Mouse (Mus musculus) forebrain, postnatal 0 days (tissue): ENCODE measurements at regions not wholly inside any gene's neighbourhood (a gene's known extent, or its start where the extent isn't known, plus 50 kb on each side); places are given as distances from the start of the nearest gene placed in this dataset.
A peak's percentile ranks its signal among the peaks of the same experiment; 100 is the strongest.

Experiments
- ATAC-seq: fragments of 200-750 bp; cut with Nextera tagmentation; 2 replicates; pipeline ENCODE4 v1.8.0; 2017; ENCODE audit warnings: mild to moderate bottlenecking, moderate library complexity
- DNase-seq: peaks from one replicate; pipeline ENCODE4 v3.0.0-alpha.2; 2015
- H3K27ac ChIP-seq: fragments of 300-500 bp; sonication (generic); 2 replicates; pipeline ENCODE4 v1.5.1; 2014; ENCODE audit warnings: low read depth, mild to moderate bottlenecking, antibody characterized with exemption, low read length, moderate library complexity, mixed read lengths
- H3K27me3 ChIP-seq: fragments of 300-500 bp; sonication (generic); 2 replicates; pipeline ENCODE4 v1.6.1; 2014; ENCODE audit warnings: mild to moderate bottlenecking, low read length, mixed read lengths; ENCODE audit not compliant: insufficient read depth
- H3K36me3 ChIP-seq: fragments of 300-500 bp; sonication (generic); 2 replicates; pipeline ENCODE4 v1.6.1; 2014; ENCODE audit warnings: mild to moderate bottlenecking, moderate library complexity; ENCODE audit not compliant: insufficient read depth
- H3K4me1 ChIP-seq: fragments of 300-500 bp; sonication (generic); 2 replicates; pipeline ENCODE4 v1.6.1; 2014; ENCODE audit warnings: antibody characterized with exemption; ENCODE audit not compliant: insufficient read depth
- H3K4me2 ChIP-seq: fragments of 300-500 bp; sonication (generic); 2 replicates; pipeline ENCODE4 v1.6.1; 2014; ENCODE audit warnings: low read depth, mild to moderate bottlenecking, moderate library complexity
- H3K4me3 ChIP-seq: fragments of 300-500 bp; sonication (generic); 2 replicates; pipeline ENCODE4 v1.5.1; 2014; ENCODE audit warnings: low read depth, low read length, mixed read lengths
- H3K9ac ChIP-seq: fragments of 300-500 bp; sonication (generic); 2 replicates; pipeline ENCODE4 v1.6.1; 2014; ENCODE audit warnings: mild to moderate bottlenecking
- H3K9me3 ChIP-seq: fragments of 300-500 bp; sonication (generic); 2 replicates; pipeline ENCODE4 v1.6.1; 2016; ENCODE audit warnings: low read length
- CTCF ChIP-seq: sonication (generic); IDR thresholded peaks from 2 replicates; pipeline ENCODE4 v1.5.1; 2016; ENCODE audit warnings: antibody characterized with exemption, control low read depth, low read depth
- WGBS: fragments of 180-500 bp; shearing (Covaris S2); extraction: QIAGEN DNeasy Blood & Tissue Kit; methylation state at CpG from one replicate; pipeline ENCODE4 v1.1.7; 2014; 5-methylcytosine and 5-hydroxymethylcytosine counted together

DNA sequence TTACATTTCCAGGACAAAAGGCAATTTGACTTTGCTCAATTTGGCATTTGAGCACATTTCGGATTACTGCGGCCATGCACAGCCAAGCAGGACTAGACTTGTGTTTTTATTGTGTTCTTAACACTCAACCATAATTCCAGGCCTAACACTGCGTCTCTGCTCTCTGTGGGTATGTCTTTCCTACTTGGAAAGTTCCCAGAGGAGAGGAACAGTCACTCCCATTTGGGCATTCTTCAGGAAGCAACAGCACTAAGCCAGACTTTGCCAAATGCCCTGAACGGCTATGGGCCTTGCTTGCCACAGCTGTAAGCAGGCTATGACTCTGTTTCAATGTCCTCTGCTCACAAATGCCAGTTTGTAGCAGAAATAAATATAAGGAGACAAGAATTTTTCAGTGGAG lies 56.5 kb upstream of the Pdk3 start:
- ATAC-seq: no peak
- no peak overlapping the region for H3K9ac ChIP-seq
- 56% methylated on average over 4 of the region's 4 CpGs for WGBS
- H3K27ac ChIP-seq: no peak overlapping the region
- peak; percentile 7 for DNase-seq
- no peaks in the 10 kb centered on the region for H3K4me1 ChIP-seq
- H3K9me3 ChIP-seq: no peaks in the 10 kb centered on the region
- no peaks in the 10 kb centered on the region for H3K36me3 ChIP-seq
- H3K4me2 ChIP-seq: no peak overlapping the region
- H3K4me3 ChIP-seq: no peak overlapping the region
- H3K27me3 ChIP-seq: no peaks in the 10 kb centered on the region
- no peak for TF ChIP-seq CTCF

DNA sequence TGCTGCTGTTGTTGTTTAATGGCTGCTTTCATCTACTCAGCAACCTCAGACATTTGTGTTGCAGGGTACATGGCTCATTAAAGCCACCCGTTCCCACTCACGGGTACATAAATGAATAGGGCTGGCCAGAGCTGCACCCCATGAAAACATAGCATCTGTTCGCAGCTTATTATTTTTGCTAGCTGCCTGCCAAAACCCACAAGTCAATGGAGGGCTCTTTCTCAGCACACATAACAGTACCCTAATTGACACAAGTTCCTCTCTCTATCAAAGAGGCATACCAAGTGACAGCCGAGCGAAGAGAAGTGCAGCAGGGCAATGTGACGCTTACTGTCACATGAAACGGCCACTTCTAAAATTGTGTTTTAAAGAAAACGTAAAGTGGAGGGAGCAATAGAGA lies 57.0 kb upstream of the Pdk3 start:
- H3K9me3 ChIP-seq: no peaks in the 10 kb centered on the region
- WGBS: 33% methylated on average over 8 of the region's 8 CpGs
- peak; percentile 48 for ATAC-seq
- H3K4me1 ChIP-seq: no peaks in the 10 kb centered on the region
- peak overlapping the region; percentile 74; the same call in 1 of the 2 replicates for H3K27ac ChIP-seq
- TF ChIP-seq CTCF: no peak
- DNase-seq: peak; percentile 10
- no peaks in the 10 kb centered on the region for H3K36me3 ChIP-seq
- H3K4me2 ChIP-seq: peak overlapping the region; percentile 42
- no peaks in the 10 kb centered on the region for H3K27me3 ChIP-seq
- peak overlapping the region; percentile 35 for H3K4me3 ChIP-seq
- H3K9ac ChIP-seq: no peak overlapping the region

DNA sequence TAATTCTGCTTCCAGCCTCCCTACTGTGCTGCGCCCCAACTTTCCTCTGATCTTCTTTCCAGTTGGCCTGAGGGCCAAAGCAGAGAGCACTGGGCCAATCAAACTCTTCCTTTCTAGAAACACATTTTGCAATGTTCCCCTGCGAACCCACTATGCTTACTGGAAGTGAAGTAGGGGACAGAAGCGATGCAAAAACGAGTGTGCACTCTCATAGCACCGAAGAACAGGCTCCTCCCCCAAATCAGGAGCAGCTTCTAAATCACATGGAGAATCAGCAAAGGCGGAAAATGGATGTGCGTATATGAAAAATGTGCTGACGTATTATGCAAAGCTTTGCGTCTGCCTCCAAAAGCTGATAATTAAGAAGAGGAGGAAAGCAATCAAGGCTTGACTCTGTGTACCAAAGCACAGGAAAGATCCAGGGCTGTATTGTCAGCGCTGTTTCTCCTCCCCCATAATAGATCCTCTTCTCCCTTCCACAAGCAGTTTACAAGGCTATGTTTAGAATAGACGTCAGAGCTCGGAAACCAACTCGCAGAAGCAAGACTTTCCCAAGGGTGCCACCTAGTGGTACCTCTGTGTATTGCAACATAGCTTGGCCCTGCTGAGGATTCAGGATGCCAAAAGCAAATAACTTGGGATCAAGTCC lies 57.5 kb upstream of the Pdk3 start:
- 34% methylated on average over 13 of the region's 13 CpGs for WGBS
- Histone ChIP-seq H3K4me2 (peak overlapping the region; percentile 42), H3K9me3 (no peaks in the 10 kb centered on the region), H3K4me1 (no peaks in the 10 kb centered on the region), H3K27me3 (no peaks in the 10 kb centered on the region), H3K27ac (peak overlapping the region; percentile 74), H3K36me3 (no peaks in the 10 kb centered on the region), H3K9ac (peak overlapping the region; percentile 48), H3K4me3 (peak overlapping the region; percentile 35)
- ATAC-seq (peak; percentile 92), DNase-seq (peak; percentile 89)
- TF ChIP-seq CTCF: peak; percentile 90

DNA sequence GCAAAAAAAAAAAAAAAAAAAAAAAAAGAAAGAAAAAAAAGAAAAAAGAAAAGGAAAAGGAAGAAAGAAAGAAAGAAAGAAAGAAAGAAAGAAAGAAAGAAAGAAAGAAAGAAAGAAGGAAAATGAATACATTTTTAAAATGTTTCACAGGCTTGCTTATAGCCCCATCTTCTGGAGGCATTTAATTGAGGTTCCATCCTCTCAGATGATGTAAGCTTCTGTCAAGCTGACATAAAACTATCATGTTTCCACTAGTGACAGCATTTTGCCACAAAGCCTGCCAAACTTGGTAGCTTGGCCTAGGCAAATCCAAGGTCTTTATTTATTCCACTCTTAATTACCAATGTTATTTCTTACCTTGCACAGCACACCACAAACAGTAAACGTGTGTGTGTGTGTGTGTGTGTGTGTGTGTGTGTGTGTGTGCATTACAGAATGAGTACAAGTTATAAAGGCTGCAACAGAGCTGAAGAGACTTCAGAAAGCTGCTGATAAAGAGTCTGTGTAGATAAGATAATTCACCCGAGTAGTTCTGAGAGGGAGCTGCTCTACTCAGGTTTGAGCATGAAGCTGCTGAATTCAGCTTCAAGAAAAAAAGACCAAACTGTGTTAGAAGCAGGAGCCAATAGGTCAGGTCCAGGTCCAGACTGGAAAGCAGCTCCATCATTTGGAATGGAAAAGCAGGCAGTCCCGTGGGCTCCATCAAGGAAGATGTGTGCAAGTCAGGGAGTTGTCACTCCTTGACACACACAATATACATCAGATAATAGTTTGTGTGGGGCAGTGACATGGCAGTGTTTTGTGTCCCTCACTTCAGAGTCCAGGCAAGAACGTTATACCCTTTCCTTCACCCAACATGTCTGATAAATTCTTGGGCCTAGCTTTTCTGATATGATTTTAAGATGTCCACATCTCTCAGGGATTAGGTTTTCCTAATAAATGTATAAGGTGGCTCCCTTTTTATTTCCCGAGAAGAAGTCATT lies 65.1 kb upstream of the Pdk3 start:
- H3K4me2 ChIP-seq: no peak overlapping the region
- no peaks in the 10 kb centered on the region for H3K4me1 ChIP-seq
- no peaks in the 10 kb centered on the region for H3K9me3 ChIP-seq
- 75% methylated on average over 5 of the region's 5 CpGs for WGBS
- H3K4me3 ChIP-seq: no peak overlapping the region
- no peak for TF ChIP-seq CTCF
- ATAC-seq: no peak
- DNase-seq: no peak
- H3K36me3 ChIP-seq: no peaks in the 10 kb centered on the region
- H3K27me3 ChIP-seq: no peaks in the 10 kb centered on the region
- H3K27ac ChIP-seq: no peak overlapping the region
- H3K9ac ChIP-seq: no peak overlapping the region

DNA sequence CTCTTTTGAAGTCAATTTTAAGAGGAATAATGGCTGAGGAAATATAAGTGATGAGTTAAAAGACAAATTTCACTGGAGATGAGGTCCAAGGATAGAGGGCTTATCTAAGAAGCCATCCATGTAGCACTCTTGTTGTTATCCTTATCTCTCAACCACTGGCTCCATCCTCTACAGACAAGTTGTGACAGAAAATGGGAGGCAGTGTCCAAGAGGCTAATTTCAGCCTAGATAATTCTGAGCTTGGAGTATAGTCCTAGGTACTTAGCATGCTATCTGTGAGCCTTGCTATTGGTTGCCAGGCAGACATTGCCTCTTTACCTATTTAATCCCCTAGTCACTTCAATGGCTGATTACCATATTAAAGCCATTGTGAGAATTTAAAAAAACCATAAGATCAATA lies 65.2 kb upstream of the AU015836 start:
- no peak for ATAC-seq
- no peak overlapping the region for H3K27ac ChIP-seq
- no peak for DNase-seq
- H3K9ac ChIP-seq: no peak overlapping the region
- no peak overlapping the region for H3K4me2 ChIP-seq
- H3K27me3 ChIP-seq: no peaks in the 10 kb centered on the region
- H3K9me3 ChIP-seq: no peaks in the 10 kb centered on the region
- no peak for TF ChIP-seq CTCF
- H3K4me3 ChIP-seq: no peak overlapping the region
- H3K4me1 ChIP-seq: no peaks in the 10 kb centered on the region
- H3K36me3 ChIP-seq: no peaks in the 10 kb centered on the region

DNA sequence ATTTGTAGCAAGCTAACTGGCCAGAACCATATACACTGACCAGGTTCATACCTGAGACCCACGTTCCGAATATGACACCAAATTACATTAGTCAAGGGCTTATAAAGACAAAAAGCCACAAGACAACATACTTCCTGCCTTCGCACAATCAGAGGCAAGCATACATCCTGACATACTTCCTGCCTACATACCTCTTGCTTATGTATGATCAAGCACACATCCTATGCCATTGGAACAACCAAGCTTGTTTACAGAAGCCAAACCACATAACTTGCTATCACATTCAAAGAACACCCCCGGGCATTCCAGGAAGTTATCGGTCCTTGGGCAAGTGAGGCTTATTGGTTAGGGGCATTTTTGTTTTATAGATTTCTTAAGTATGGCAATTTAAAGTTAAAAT lies 62.9 kb upstream of the AU015836 start:
- Histone ChIP-seq H3K4me2 (no peak overlapping the region), H3K27ac (no peak overlapping the region), H3K9ac (no peak overlapping the region), H3K4me1 (no peaks in the 10 kb centered on the region), H3K4me3 (no peak overlapping the region), H3K36me3 (no peaks in the 10 kb centered on the region), H3K9me3 (no peaks in the 10 kb centered on the region), H3K27me3 (no peaks in the 10 kb centered on the region)
- TF ChIP-seq CTCF: no peak
- DNase-seq: no peak
- 96% methylated on average over 5 of the region's 5 CpGs for WGBS
- ATAC-seq: no peak
